Mouse (Mus musculus) adrenal gland, postnatal 25 days (tissue): ENCODE results near the gene Eif4ebp2. TPM values are rescaled to one million over a fixed set of nuclear protein-coding genes. Genes with fewer than 3 reads are reported as not detected.
"Not testable (repeated sequence)": the region's sequence is repeated elsewhere in the genome, so short reads cannot be mapped to it uniquely, and the experiment has no call there.

Experiments used
- DNase-seq: peaks from one replicate; pipeline ENCODE4 v3.0.0; 2021; ENCODE audit warnings: mixed read lengths
- total RNA-seq: library from RNA; stranded (reverse); gene quantifications from 2 replicates; pipeline ENCODE4 v1.2.3, GENCODE M21; 2021

Gene Eif4ebp2
- total RNA-seq, 1 experiment from 2014 or later, result 112 TPM

GRCm38 (mm10) chr10:61465009-61465408 lies 12.5 kb upstream of the Eif4ebp2 start:
- DNase-seq, result no peak

GRCm38 (mm10) chr10:61457182-61457581 lies 4.7 kb upstream of the Eif4ebp2 start:
- no peak for DNase-seq

- not testable (repeated sequence) for DNase-seq
Observed at GRCm38 (mm10) chr10:61453171-61453570, 710 bp upstream of the Eif4ebp2 start.

- DNase-seq, result peak; percentile 42
Observed at GRCm38 (mm10) chr10:61451931-61452617, 387 bp downstream of the Eif4ebp2 start.

- no peak for DNase-seq
Observed at GRCm38 (mm10) chr10:61451463-61451930, 964 bp downstream of the Eif4ebp2 start.

GRCm38 (mm10) chr10:61448834-61449233 lies 3.6 kb downstream of the Eif4ebp2 start:
- no peak for DNase-seq

GRCm38 (mm10) chr10:61447581-61448353 lies 4.7 kb downstream of the Eif4ebp2 start:
- no peak for DNase-seq

- no peak for DNase-seq
Observed at GRCm38 (mm10) chr10:61445016-61445415, 7.4 kb downstream of the Eif4ebp2 start.

GRCm38 (mm10) chr10:61443876-61444275 lies 8.6 kb downstream of the Eif4ebp2 start:
- no peak for DNase-seq

GRCm38 (mm10) chr10:61443456-61443855 lies 9.0 kb downstream of the Eif4ebp2 start:
- DNase-seq, result no peak

- DNase-seq, result no peak
Observed at GRCm38 (mm10) chr10:61440202-61440800, 12.2 kb downstream of the Eif4ebp2 start.

- no peak for DNase-seq
Observed at GRCm38 (mm10) chr10:61431375-61431774, 21.1 kb downstream of the Eif4ebp2 start.

- no peak for DNase-seq
Observed at GRCm38 (mm10) chr10:61429043-61429442, 23.4 kb downstream of the Eif4ebp2 start.

- DNase-seq, result no peak
Observed at GRCm38 (mm10) chr10:61428416-61428815, 24.0 kb downstream of the Eif4ebp2 start.

GRCm38 (mm10) chr10:61427951-61428350 lies 24.5 kb downstream of the Eif4ebp2 start:
- DNase-seq, result no peak

GRCm38 (mm10) chr10:61426251-61426757 lies 26.2 kb downstream of the Eif4ebp2 start:
- DNase-seq, result no peak

GRCm38 (mm10) chr10:61425047-61425446 lies 27.4 kb downstream of the Eif4ebp2 start:
- no peak for DNase-seq

GRCm38 (mm10) chr10:61424500-61424899 lies 28.0 kb downstream of the Eif4ebp2 start:
- no peak for DNase-seq

GRCm38 (mm10) chr10:61423289-61423688 lies 29.2 kb downstream of the Eif4ebp2 start:
- peak; percentile 50 for DNase-seq

GRCm38 (mm10) chr10:61422861-61423260 lies 29.6 kb downstream of the Eif4ebp2 start:
- DNase-seq, result no peak

- no peak for DNase-seq
Observed at GRCm38 (mm10) chr10:61420011-61420410, 32.5 kb downstream of the Eif4ebp2 start.

- DNase-seq, result no peak
Observed at GRCm38 (mm10) chr10:61419146-61419545, 33.3 kb downstream of the Eif4ebp2 start.
